Mouse (Mus musculus) limb, embryonic 15.5 days (tissue): Measurements from ENCODE around the gene Acp7. TPM values are rescaled to one million over a fixed set of nuclear protein-coding genes. Genes with fewer than 3 reads are reported as not detected.
A peak's percentile ranks its signal among the peaks of the same experiment; 100 is the strongest.

Experiments
- ATAC-seq: fragments of 200-750 bp; cut with Nextera tagmentation; 2 replicates; pipeline ENCODE4 v1.8.0; 2017; ENCODE audit warnings: low read depth, moderate TSS enrichment; ENCODE audit not compliant: insufficient number of reproducible peaks, low FRiP score, low TSS enrichment
- H3K27ac ChIP-seq: fragments of 300-500 bp; sonication (generic); 2 replicates; pipeline ENCODE4 v1.5.1; 2015; ENCODE audit warnings: moderate library complexity, mild to moderate bottlenecking, inconsistent platforms
- H3K27me3 ChIP-seq: fragments of 300-500 bp; sonication (generic); 2 replicates; pipeline ENCODE4 v1.6.1; 2015; ENCODE audit warnings: inconsistent platforms
- H3K36me3 ChIP-seq: fragments of 300-500 bp; sonication (generic); 2 replicates; pipeline ENCODE4 v1.6.1; 2015; ENCODE audit warnings: inconsistent platforms
- H3K4me1 ChIP-seq: fragments of 300-500 bp; sonication (generic); 2 replicates; pipeline ENCODE4 v1.6.1; 2015; ENCODE audit warnings: inconsistent platforms
- H3K4me2 ChIP-seq: fragments of 300-500 bp; sonication (generic); 2 replicates; pipeline ENCODE4 v1.6.1; 2015; ENCODE audit warnings: mild to moderate bottlenecking, inconsistent platforms
- H3K4me3 ChIP-seq: fragments of 300-500 bp; sonication (generic); 2 replicates; pipeline ENCODE4 v1.5.1; 2015; ENCODE audit warnings: mild to moderate bottlenecking, inconsistent platforms
- H3K9ac ChIP-seq: fragments of 300-500 bp; sonication (generic); 2 replicates; pipeline ENCODE4 v1.6.1; 2015; ENCODE audit warnings: inconsistent platforms
- H3K9me3 ChIP-seq: fragments of 300-500 bp; sonication (generic); 2 replicates; pipeline ENCODE4 v1.6.1; 2016; ENCODE audit warnings: inconsistent platforms
- WGBS: fragments of 180-500 bp; shearing (Covaris S2); methylation state at CpG from one replicate; pipeline ENCODE4 v1.1.7; 2015; 5-methylcytosine and 5-hydroxymethylcytosine counted together
- polyA plus RNA-seq: library from polyadenylated mRNA; unstranded; fragments of >200 nt; fragmentation: Nextera tagmentation; extraction: Ambion mirVana; gene quantifications from 2 replicates; pipeline ENCODE4 v1.2.1, GENCODE M21; 2015

Acp7 gene
- polyA plus RNA-seq, 1 experiment from 2014 or later, result 1.9 TPM

DNA sequence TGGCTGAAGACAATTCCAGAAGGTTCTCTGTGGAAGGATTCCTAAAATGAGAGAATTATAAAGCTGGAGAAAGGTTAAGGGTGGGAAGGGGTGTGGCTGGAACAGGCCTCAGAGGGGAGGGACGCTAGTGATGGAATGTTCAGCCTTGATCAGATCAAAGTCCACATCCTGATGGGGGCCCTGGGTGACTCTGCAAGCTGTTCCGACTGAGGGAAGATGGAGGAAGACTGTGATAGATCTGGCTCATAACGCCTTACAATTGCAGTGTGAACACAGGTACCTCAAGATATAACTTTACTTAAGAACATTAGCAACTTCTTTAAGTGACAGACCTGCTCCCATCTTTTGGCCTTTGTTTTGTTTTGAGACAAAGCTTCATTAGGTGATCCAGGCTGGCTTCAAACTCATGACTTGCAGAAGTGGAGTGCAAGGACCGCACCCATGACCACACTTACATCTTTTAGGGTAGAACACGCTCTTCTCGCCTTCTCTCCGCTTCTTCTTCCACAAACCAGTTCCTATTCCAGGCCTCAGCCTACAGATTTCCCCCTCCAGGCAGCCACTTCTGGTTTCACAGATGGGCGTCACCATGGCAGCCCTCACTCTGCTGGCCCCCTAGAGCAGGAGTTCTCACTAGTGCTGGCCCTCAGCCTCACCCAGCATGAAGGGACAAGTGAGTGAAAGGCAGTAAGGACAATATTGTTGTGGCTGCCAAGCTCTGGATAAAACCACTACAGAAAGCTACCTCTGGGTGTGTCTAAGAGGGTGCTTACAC, 47.4 kb downstream of the Acp7 start:
- no peak for ATAC-seq
- Histone ChIP-seq H3K9me3 (no peaks in the 10 kb centered on the region), H3K4me2 (no peak overlapping the region), H3K4me1 (peaks cover 61% of the 10 kb centered on the region), H3K36me3 (no peaks in the 10 kb centered on the region), H3K27me3 (no peaks in the 10 kb centered on the region), H3K9ac (no peak overlapping the region), H3K4me3 (no peak overlapping the region), H3K27ac (0 out of 2 replicates have a peak overlapping the region, but pooled peaks have one; percentile 24)
- 67% methylated on average over 8 of the region's 8 CpGs for WGBS

GRCm38 (mm10) chr7:28582841-28583240, 48.3 kb downstream of the Acp7 start:
- ATAC-seq, result no peak

GRCm38 (mm10) chr7:28581721-28582120, 49.4 kb downstream of the Acp7 start:
- no peak overlapping the region for H3K9ac ChIP-seq
- no peaks in the 10 kb centered on the region for H3K36me3 ChIP-seq
- ATAC-seq, result no peak
- peaks cover 57% of the 10 kb centered on the region for H3K4me1 ChIP-seq
- no peak overlapping the region for H3K4me2 ChIP-seq
- no peaks in the 10 kb centered on the region for H3K27me3 ChIP-seq
- 74% methylated on average over 4 of the region's 4 CpGs for WGBS
- no peak overlapping the region for H3K27ac ChIP-seq
- H3K4me3 ChIP-seq, result no peak overlapping the region
- H3K9me3 ChIP-seq, result no peaks in the 10 kb centered on the region

More at GRCm38 (mm10) chr7:28582841-28583240, 48.3 kb downstream of the Acp7 start:
- Histone ChIP-seq H3K9ac (no peak overlapping the region), H3K27me3 (no peaks in the 10 kb centered on the region), H3K4me1 (peaks cover 57% of the 10 kb centered on the region), H3K9me3 (no peaks in the 10 kb centered on the region), H3K4me3 (no peak overlapping the region), H3K36me3 (no peaks in the 10 kb centered on the region), H3K27ac (no peak overlapping the region), H3K4me2 (no peak overlapping the region)
- WGBS, result 86% methylated on average over 11 of the region's 11 CpGs

DNA sequence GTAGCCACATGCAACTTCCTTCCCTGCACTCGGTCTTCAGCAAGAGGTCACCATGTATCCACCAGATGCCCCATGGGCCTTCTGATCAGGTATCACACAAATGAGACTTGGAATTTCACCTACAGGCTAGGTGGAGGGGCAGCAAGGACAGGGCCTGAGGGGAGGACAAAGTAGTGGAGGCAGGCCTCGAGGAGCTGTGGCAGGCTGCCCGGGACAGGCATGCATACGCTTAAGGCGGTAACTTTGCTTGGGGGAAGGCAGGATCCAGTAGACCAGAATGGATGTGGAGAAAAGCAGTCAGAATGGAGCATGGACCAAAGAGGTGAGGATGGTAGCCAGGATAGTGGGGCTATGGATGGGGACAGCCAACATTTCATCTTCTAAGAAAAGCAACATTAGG, 51.3 kb downstream of the Acp7 start:
- Histone ChIP-seq H3K27me3 (no peaks in the 10 kb centered on the region), H3K4me2 (no peak overlapping the region), H3K9me3 (no peaks in the 10 kb centered on the region), H3K27ac (no peak overlapping the region), H3K4me1 (peaks cover 59% of the 10 kb centered on the region), H3K4me3 (no peak overlapping the region), H3K9ac (no peak overlapping the region), H3K36me3 (no peaks in the 10 kb centered on the region)
- no peak for ATAC-seq
- WGBS, result 65% methylated on average over 5 of the region's 5 CpGs

- Histone ChIP-seq H3K9ac (no peak overlapping the region), H3K36me3 (no peaks in the 10 kb centered on the region), H3K4me2 (no peak overlapping the region), H3K27ac (peak overlapping the region; percentile 58; the same call in 1 of the 2 replicates), H3K27me3 (no peaks in the 10 kb centered on the region), H3K9me3 (no peaks in the 10 kb centered on the region), H3K4me3 (no peak overlapping the region), H3K4me1 (peaks cover 47% of the 10 kb centered on the region)
- ATAC-seq, result no peak
- WGBS, result 73% methylated on average over 5 of the region's 5 CpGs
Measured at GRCm38 (mm10) chr7:28578543-28579053, 52.5 kb downstream of the Acp7 start.

DNA sequence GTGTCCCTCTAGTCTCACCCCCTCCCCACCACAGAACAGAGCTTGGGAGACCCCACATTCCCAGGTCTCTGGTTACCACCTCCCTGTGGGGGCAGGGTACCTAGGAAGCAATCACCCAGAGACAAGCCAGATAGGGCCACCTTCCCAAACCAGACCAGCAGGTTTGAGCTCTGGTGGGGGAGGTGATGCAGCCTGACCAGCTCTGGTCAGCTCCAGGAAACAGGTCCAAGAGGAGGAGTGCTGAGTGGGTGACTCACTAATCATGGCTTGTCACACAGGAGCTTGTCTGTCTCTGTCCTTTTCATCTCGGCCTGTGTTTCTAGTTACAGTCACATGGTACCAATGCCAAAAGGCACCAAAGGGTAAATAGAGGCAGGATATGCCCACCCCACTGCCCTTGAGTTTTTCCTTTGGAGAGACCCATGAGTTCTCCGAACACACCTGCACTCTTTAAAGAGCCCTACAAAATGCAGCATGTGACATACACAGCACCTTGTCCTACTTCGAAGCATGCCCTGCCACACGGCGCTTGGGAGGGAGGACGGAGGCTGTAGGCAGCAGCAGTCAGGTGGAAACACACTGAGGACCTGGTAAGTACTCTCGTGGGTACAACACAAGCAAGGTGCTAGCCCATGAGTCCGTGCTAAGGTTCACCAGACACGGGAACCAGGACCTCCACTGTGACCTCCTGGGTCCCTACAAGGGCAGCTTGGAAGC, 53.1 kb downstream of the Acp7 start:
- Histone ChIP-seq H3K36me3 (no peaks in the 10 kb centered on the region), H3K4me1 (peaks cover 43% of the 10 kb centered on the region), H3K27me3 (no peaks in the 10 kb centered on the region), H3K9me3 (no peaks in the 10 kb centered on the region), H3K27ac (peak overlapping the region; percentile 58; the same call in 1 of the 2 replicates), H3K4me2 (no peak overlapping the region), H3K9ac (no peak overlapping the region), H3K4me3 (no peak overlapping the region)
- WGBS, result 64% methylated on average over 9 of the region's 9 CpGs
- no peak for ATAC-seq

GRCm38 (mm10) chr7:28576271-28576914, 54.7 kb downstream of the Acp7 start:
- no peak overlapping the region for H3K9ac ChIP-seq
- H3K27me3 ChIP-seq, result no peaks in the 10 kb centered on the region
- H3K36me3 ChIP-seq, result no peaks in the 10 kb centered on the region
- H3K27ac ChIP-seq, result peak overlapping the region; percentile 72
- WGBS, result 50% methylated on average over 5 of the region's 5 CpGs
- no peak overlapping the region for H3K4me2 ChIP-seq
- H3K9me3 ChIP-seq, result no peaks in the 10 kb centered on the region
- ATAC-seq, result peak; percentile 73
- no peak overlapping the region for H3K4me3 ChIP-seq
- peaks cover 57% of the 10 kb centered on the region for H3K4me1 ChIP-seq

DNA sequence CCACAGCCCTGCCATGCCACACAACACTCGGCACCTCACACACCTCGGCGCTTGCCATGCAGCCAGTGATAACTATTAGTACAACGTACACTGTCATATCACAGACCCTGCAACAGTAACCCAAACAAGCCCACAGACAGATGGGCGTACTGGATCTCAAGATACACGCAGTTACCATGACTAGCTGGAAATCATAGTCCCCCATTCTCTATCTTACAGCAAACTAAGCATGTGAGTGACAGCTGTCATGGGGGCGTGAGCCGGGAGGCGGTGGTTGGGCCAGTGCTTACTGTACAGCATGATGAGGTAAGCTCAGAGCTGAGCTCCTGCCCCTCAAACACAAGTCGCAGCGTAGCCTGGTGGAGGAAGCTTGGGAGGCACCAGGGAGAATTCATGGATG, 55.5 kb downstream of the Acp7 start:
- Histone ChIP-seq H3K9ac (no peak overlapping the region), H3K36me3 (no peaks in the 10 kb centered on the region), H3K9me3 (no peaks in the 10 kb centered on the region), H3K27me3 (no peaks in the 10 kb centered on the region), H3K4me3 (no peak overlapping the region), H3K27ac (no peak overlapping the region), H3K4me1 (peaks cover 65% of the 10 kb centered on the region), H3K4me2 (no peak overlapping the region)
- ATAC-seq, result no peak
- WGBS, result 77% methylated on average over 11 of the region's 11 CpGs

GRCm38 (mm10) chr7:28573236-28573635, 57.9 kb downstream of the Acp7 start:
- no peak for ATAC-seq
- no peaks in the 10 kb centered on the region for H3K27me3 ChIP-seq
- H3K4me3 ChIP-seq, result no peak overlapping the region
- WGBS, result 93% methylated on average over 3 of the region's 3 CpGs
- H3K9me3 ChIP-seq, result no peaks in the 10 kb centered on the region
- no peak overlapping the region for H3K27ac ChIP-seq
- H3K4me1 ChIP-seq, result peaks cover 62% of the 10 kb centered on the region
- no peak overlapping the region for H3K4me2 ChIP-seq
- H3K9ac ChIP-seq, result no peak overlapping the region
- H3K36me3 ChIP-seq, result 0 out of 2 replicates have a peak, but pooled peaks cover 2% of the 10 kb centered on the region

DNA sequence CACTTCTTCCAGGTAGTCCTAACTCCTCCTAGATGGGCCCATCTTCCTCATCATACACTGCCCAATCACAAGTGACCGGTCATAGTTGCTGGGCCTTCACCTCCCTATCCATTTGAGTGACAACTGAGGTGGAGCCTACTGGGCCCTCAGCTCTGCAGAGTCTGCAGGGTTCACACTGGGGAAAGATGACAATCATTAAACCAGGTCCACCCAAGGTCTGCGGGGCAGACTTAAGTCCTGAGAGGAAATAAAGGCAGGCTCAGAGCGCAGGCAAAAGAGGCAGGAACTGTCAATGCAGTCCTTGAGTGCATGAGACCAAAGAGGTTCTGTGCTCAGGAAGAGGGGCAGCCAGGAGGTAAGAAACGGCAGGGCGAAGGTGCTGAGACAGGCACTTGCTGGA, 58.4 kb downstream of the Acp7 start:
- H3K4me1 ChIP-seq, result peaks cover 61% of the 10 kb centered on the region
- H3K9ac ChIP-seq, result no peak overlapping the region
- WGBS, result 79% methylated on average over 5 of the region's 5 CpGs
- H3K27me3 ChIP-seq, result no peaks in the 10 kb centered on the region
- ATAC-seq, result no peak
- H3K27ac ChIP-seq, result no peak overlapping the region
- H3K4me2 ChIP-seq, result no peak overlapping the region
- H3K4me3 ChIP-seq, result no peak overlapping the region
- H3K36me3 ChIP-seq, result peaks cover 7% of the 10 kb centered on the region
- H3K9me3 ChIP-seq, result no peaks in the 10 kb centered on the region

DNA sequence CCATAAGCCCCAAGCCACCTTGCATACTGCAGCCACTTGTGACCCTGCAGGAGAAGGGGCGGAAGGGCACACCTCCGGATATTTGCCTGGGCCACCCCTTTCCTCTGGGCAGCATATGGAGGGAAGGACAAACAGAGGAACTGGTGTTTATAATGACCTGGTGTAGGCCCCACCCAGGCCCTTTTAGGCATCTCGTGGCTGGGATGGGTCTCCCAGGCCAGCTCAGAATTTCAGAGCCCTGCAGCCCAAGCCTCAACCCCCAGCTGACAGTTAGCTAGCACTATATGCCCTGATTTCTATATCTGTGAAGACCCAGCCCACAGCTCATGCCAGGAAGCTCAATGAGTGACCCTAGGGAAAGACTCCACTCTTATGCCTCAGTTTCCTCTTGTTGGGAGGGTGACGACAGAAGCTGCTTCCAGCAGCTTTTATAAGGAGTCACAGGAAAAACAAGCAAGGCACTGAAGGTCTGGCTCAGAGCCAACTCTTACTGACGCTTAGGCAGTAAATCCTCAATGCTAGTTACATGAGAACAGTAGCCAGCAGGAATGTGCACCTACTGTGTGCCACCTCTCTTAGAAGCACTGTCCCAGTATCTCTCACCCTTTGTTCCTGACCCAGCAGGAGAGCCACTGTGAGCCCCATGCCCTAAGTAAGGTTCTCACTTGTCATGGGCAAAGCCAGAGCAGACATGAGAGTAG, 60.0 kb downstream of the Acp7 start:
- H3K36me3 ChIP-seq, result peaks cover 23% of the 10 kb centered on the region
- no peak overlapping the region for H3K4me3 ChIP-seq
- ATAC-seq, result no peak
- H3K4me2 ChIP-seq, result no peak overlapping the region; the same call in 1 of the 2 replicates
- WGBS, result 31% methylated on average over 5 of the region's 5 CpGs
- peaks cover 45% of the 10 kb centered on the region for H3K4me1 ChIP-seq
- H3K27ac ChIP-seq, result peak overlapping the region; percentile 39
- H3K9ac ChIP-seq, result no peak overlapping the region
- H3K9me3 ChIP-seq, result no peaks in the 10 kb centered on the region
- no peaks in the 10 kb centered on the region for H3K27me3 ChIP-seq
